Mouse (Mus musculus): ENCODE measurements around the gene Apol7a.
"Not testable (repeated sequence)": the region's sequence is repeated elsewhere in the genome, so short reads cannot be mapped to it uniquely, and the experiment has no call there.

Gene Apol7a

DNA sequence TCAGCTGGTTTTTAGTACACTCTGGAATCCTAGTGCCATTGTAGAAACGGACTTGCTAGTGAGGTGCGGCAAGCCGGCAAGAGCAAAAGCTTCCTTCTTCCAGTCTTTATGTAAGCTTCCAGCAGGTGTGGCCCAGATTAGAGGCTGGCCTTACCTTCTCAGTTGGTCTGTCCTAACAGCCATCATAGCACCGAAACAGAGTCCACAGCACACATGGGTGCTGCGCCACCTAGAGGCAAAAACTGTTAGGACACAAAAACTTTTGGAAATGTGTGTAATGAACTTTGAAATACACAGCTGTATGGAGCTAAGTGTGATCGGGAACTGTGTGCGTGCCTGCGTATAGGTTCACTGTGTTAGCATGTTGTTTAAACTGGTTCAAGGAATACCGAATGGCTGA lies at the start of gene Apol7a:
TSS of gene Apol7a (minus strand) at position 84 of the 400 bp plus-strand sequence.
- DNase-seq (ENCODE audit: inconsistent ontology term), result not testable (repeated sequence)

DNA sequence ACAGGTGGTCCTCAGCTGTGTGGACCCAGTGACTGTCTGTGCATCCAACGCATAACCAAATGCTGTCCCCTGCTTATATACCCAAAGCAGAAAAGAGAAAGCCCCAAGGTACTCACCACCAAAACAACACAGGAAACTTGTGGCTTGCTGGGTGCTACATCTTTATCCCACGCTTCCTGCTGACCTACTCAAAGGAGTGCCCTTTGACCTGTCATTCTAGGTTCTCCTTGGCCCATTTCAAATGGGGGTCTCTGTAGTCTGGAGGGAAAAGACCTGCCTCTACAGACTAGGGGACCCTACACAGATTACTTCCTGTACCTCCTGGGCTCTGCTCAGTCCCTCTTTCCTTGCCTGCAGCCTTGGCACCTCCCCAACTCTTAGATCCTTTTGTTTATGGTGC lies 48.5 kb upstream of the Apol7a start, which contains the start of gene Apol7b:
TSS of gene Apol7b (minus strand) at position 101 of the 400 bp plus-strand sequence.
- not testable (repeated sequence) for DNase-seq (ENCODE audit: inconsistent ontology term)

DNA sequence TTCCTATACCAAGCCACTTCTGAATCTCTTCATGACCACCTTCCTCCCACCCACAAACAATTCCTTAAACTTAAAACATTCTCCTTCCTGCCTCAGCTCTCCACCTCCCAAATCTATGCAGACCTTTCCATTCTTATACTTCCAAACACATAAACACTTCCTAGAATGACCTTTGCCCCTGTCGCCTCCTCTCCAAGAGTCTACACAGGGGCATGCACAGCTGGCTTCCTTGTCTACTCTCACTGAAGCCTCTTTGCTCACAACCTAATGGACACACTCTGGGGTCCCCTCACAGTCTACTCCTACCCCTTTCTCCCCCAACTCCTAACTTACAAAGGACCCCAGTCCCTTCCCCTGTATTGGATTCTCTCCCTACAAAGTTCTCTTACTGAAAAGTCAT lies 46.8 kb upstream of the Apol7a start:
- DNase-seq (ENCODE audit: inconsistent ontology term), result not testable (repeated sequence)

DNA sequence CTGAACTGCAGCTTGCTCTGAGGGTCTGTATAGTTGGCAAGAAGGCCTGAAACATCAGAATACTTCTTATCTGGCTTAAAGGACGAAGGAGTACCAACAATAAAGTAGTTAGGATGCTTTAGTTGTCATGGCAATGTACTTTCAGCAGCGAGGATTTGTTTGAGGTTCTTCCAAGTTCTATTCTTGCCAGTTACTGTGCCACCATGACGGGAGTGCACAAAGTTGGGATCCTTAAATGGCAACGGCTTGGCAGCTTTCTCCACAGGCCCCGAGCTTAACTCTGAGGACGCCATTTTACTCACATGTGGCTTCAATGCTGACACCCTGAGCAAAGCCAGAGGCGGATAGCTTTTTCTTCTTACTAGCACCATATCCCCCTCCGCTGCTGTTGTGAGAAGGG lies 45.8 kb upstream of the Apol7a start:
- not testable (repeated sequence) for DNase-seq (ENCODE audit: inconsistent ontology term)

DNA sequence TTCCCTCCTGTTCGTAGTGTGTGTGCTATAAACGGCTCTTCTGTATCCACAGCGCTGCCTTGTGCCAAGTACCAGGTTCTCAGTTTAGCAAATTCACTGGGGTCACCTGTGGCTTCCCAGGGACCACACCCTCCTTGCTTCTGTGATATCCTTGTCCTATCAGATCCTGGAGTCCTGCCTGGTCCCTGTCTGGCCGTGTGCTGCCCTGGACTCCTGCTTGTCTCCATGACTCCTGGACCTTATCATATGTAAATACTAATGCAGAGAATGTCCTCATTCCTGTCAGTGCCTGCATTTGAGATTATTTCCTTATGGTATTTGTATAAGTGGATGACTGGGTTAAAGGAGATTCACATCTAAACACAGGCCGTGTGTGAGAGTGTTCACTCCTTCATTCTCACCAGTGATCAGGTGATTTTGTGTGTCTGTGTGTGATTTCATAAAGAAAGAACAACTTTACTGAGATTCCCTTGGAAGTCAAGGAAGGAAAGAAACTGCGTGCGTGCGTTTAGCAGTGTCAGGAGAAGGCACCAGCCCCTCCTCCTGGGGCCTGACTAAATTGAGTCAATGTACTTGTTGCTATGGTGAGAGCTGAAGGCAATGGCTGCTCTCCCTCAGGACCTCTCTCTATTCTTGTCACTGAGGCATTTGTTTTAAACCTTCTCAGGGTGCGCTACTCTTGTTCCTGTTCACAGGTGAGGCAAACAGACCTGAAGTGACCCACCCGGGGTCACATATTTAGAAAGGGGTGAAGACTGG lies 30.0 kb upstream of the Apol7a start:
- not testable (repeated sequence) for DNase-seq (ENCODE audit: inconsistent ontology term)

DNA sequence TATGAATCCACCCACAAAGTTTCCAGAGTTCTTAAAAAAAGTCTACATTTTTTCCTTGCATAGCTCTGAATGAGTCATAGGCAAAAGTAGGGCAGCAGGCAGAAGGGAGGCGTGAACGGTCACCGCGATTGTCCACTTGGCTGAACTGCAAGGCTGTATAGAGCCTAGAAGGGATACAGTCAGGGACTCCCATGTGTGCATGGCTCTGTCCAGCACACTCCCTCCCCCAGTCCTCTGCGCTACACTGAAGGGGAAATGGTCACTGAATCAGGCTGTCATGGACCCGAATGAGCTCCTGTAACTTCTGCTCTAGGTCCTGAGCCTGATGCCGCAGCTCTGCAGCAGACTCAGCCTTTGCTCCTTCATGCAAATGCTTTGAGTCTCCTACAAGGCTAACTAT lies 24.0 kb upstream of the Apol7a start:
- peak; percentile 47 for DNase-seq (ENCODE audit: inconsistent ontology term)

DNA sequence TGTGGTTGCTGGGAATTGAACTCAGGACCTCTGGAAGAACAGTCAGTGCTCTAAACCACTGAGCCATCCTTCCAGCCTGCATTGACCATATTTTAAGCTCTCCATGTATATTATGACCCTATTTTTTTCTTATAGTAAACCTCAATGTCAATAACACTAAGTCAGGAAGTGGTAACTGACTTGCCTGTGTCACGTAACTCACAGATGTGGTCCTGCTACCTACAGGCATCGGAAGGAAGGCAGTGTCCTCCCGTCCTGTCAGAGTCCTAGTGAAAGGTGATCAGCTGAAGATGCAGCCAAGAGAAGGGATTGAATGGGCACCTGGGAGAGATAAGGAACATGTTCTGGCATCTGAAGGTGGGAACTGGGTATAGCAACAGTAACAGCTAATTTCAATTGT lies 20.7 kb upstream of the Apol7a start:
- not testable (repeated sequence) for DNase-seq (ENCODE audit: inconsistent ontology term)

DNA sequence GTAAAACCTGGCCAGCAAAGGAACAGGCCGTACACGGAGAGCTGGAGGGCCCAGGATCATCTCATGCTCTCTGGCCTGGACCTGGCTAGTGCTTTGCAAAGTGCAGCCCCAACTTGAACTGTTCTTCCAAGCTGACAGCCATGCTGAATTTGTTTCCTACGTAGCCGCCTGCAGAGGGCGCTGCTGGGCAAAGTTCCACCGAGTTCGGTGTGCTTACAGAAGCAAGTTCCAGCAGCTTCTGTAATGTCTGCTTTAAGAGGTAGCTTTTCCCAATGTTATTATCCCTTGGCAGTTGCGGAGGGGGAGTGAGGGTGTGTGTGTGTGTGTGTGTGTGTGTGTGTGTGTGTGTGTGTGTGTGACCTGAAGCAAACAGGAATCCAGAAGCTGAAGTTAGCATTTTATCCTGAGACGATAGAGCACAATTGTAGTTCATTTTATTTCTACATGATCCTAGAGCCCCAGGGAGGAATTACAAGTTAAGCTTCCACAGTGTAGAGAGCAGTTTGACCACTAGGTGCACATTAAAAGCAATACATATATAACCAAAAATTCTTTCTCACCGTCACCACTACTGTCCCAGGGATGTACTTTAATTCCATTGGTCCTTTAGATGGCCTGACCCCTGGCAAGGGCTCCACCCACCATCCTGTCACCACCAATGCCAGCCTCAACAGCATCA lies 17.9 kb upstream of the Apol7a start:
- DNase-seq (ENCODE audit: inconsistent ontology term), result not testable (repeated sequence)

DNA sequence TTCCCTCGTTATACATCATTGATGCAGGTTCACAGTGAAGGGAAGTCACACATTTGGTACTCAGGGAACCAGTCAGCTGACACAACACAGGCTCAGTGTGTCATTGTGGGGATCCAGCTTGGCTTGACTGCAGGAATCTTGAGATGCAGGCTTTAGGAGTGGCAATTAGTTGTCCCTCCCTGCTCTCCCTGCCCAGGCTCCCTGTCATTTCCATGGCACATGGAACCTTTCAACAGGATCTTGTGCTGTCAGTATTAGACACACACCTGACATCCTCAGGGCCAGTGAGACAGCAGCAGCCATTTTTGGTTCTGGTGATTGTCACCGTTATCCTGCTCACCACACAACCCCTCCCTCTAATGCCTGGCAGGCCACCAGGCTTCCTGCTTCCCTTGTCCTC lies 16.7 kb upstream of the Apol7a start:
- DNase-seq (ENCODE audit: inconsistent ontology term), result not testable (repeated sequence)

DNA sequence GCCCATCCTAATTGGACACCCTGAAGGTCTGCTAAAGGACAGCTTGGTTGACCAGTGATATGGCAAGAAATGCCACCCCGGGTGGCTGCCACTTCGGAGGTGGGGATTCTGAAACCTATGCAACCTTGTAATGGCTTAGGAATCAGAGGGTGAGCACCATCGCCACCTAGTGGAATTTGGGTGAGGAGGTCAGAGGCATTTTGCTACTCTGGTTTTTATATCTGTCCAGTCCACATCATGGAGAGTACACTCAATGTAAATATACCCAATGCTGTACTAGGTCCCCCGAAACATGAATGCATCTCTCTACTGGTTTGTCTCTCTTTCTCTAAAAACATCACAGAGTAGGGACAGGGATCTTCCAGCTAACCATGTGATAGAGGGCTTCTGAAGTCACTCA lies 13.8 kb upstream of the Apol7a start:
- not testable (repeated sequence) for DNase-seq (ENCODE audit: inconsistent ontology term)

DNA sequence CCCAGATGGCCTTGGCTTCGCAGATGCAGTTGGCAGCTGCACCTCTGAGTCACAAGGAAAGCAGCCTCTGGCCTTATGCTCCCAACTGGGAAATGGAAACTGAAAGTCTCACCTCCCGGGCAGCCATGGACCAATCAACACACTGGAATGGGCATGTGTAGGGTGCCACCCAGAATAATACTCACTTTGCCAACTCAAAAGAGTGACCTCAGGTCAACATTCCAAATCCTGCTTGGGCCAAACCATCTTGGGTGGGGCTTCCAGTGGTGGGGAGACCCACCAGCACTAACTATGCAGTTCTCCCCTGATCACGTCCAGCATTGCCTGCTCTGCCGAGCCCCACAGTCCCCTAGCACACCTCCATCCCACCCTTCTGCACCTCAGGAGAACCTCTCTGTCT lies 12.1 kb upstream of the Apol7a start, which contains the start of gene Apol9a:
TSS of gene Apol9a (minus strand) at position 101 of the 400 bp plus-strand sequence.
- not testable (repeated sequence) for DNase-seq (ENCODE audit: inconsistent ontology term)

DNA sequence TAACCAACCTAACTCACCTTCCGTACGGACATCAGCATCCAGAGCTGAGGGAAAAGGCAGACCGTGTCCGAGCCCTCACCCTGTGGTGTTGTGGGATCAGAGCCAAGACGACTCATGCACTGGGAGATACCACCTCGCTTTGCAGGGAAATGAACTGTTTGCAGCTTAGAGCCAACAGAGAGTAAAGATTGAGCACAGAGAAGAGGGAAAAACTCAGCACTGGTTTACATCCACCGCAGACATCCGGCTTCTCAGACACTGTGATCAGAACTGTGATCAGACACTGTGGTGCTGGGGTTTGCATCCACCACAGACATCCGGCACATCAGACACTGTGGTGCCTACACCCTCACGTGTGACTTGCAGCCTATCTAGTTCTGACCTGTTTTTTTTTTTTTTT lies 7.5 kb upstream of the Apol7a start:
- peak; percentile 44 for DNase-seq (ENCODE audit: inconsistent ontology term)

DNA sequence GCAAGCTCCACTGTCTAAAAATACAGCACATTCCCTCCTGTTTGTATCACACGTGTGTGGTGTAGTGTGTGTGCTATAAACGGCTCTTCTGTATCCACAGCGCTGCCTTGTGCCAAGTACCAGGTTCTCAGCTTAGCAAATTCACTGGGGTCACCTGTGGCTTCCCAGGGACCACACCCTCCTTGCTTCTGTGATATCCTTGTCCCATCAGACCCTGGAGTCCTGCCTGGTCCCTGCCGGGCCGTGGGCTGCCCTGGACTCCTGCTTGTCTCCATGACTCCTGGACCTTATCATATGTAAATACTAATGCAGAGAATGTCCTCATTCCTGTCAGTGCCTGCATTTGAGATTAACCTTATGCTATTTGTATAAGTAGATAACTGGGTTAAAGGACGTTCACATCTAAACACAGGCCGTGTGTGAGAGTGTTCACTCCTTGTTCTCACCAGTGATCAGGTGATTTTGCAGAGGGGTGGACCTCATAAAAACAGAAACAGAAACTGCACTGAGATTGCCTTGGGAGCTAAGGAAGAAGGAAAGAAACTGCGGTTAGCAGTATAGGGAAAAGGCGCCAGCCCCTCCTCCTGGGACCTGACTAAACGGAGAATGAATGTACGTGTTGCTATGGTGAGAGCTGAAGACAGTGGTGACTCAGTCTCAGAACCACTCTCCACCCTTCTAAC lies 1.3 kb downstream of the Apol7a start:
- not testable (repeated sequence) for DNase-seq (ENCODE audit: inconsistent ontology term)

DNA sequence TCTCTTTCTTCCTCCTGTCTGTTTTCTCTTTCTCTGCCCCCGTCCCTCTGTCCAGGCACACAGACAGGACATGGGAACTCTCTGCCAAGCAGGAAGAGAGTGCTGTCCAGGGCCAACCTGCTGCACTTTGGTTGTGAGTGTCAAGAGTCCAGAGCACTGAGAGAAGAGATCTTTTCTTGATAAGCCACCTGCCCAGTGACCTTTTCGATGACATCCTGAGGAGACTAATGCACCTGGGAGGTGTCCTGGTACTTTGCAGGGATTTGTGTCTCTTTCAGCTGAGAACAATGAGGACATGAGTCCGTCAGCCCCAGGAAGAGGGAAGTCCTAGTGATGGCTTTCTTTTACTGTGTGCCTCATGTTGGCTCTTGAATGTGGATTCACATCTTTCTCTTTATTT lies 5.1 kb downstream of the Apol7a start:
- DNase-seq (ENCODE audit: inconsistent ontology term), result not testable (repeated sequence)

DNA sequence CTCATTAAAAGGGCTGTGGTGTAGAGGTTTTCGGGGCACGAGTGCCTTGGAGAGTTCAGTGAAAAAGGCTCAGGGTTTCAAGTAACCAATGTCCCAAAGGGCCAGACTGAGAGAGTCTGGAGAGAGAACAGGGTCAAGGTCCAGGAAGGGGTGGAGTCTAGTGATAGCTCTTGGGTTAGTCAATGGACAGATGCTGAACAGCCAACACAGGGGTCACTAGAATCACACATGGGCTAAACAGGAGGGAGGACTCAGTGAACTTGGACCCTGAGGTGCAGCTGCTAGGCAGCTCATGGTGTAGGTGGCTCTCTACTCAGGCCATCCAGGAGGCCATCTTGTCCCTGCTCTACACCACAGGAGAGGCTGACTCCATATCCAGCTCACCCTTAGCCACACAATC lies 11.4 kb downstream of the Apol7a start:
- DNase-seq (ENCODE audit: inconsistent ontology term), result no peak

DNA sequence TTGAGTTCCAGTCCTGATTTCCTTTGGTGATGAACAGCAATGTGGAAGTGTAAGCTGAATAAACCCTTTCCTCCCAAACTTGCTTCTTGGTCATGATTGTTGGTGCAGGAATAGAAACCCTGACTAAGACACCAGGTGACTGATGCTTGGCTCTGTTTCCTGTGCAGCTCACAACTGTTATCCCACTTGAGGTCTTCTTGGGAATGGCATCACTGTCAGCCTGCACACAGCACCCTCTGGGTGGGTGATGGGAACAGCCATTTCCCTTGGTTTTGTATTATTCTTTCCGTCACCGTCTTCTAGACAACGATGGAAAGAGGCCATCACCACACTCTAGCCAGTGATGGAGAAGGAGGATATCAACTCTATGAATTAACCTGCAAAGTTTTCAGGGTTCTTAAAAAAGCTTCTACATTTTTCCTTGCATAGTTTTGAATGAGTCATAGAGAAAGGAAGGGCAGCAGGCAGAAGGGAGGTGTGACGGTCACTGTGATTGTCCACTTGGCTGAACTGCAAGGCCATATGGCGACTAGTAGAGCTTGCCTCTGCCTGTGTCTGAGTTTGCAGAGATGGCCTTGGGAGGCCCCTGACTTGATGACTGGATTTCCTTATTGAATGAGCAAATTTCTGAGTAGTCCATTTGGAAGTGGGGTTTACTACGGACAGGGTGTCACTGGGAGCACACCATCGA lies 14.4 kb downstream of the Apol7a start:
- peak; percentile 7 for DNase-seq (ENCODE audit: inconsistent ontology term)

DNA sequence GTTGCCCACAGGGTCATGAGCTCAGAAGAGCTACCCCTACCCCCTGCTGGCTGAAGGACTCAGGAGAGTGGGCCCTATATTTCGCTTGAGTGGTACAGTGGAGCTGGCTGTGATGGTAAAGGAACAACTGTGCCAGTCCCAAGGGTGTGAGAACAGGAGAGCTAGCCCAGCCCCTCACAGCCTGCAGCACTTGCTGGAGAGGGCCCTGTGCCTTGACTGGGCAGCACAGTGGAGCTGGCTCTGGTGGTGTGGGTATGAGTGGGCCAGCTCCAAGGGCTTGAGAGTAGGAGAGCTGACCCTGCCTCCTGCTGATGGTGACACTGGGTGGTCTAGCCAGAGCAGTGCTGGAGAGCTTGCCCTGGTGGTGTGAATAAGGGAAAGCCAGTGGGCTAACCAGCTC lies 16.0 kb downstream of the Apol7a start:
- DNase-seq (ENCODE audit: inconsistent ontology term), result no peak

DNA sequence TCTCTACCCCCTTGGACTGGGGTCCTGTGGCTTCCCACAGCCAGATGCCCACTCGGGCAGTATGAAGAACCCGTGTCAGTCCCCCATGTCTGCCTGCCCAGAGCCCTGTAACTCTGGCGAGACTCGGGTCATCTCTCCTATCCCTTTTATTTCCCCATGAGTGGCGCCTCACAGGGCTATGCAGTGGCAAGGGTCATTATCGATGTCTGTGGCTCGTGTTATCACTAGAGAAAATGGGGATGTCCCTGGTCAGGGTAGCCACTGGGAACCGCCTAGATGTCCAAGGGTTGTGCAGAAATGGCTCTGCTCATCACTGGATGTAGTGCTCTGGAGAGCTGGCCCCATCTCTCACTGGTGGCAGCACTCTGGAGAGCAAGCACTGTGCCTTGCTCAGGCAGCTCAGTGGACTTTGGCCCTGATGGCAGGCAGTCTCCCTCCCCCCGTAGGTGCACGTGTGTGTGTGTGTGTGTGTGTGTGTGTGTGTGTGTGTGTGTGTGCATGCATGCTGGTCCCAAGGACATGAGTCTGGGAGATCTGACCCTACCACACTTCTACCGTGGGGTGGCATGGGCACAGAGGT lies 16.5 kb downstream of the Apol7a start:
- DNase-seq (ENCODE audit: inconsistent ontology term), result no peak

DNA sequence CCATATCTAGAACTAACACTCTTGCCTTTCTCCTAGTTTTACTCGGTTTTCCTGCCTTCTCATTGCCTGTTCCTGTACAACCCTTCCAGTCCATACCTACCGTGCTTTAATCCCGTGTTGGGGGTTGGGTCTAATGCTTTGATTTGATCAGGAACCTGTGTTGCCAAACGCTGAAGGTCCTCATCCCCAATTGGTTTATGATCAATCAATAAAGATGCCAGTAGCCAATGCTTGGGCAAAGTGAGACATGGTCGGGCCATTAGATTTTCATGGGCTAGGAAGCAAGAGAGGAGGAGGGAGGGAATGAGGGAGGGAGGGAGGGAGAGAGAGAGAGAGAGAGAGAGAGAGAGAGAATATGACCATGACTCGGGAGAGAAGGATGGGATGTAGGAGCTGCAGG lies 17.4 kb downstream of the Apol7a start:
- no peak for DNase-seq (ENCODE audit: inconsistent ontology term)

DNA sequence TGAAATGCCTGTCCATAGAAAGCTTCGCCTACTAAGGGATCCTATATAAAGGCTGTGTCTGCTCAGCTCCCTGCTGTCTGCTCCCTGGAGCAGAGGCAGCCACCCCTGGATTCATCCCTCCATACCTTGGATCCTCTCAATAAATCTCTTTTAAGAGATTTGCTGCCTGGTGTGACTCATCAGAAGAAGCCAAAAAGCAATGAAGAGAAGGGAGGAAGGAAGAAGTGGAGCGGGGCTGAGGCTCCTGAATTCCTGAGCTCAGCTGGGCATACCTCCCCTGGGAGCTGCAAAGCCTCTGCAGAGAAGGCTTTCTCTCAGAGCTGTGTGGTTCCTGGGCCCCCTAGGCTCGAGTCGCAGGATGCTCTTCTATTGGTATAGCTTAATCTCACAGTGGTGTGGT lies 19.0 kb downstream of the Apol7a start:
- DNase-seq (ENCODE audit: inconsistent ontology term), result no peak

DNA sequence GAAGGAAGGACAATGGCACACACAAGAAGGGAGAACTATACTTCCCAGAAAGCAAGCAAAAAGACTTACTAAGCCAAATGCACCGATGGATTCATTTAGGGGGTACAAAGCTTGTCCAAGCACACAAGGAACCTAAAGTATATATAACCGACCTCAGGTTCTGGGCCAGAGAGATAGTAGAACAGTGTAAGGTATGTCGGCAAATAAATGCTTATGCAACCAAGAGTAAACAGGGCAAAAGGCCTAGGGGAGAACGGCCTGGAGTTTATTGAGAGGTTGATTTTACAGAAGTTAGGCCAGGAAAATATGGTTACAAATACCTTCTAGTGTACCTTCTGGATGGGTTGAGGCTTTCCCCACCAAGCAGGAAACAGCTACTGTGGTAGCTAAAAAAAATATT lies 21.5 kb downstream of the Apol7a start:
- DNase-seq (ENCODE audit: inconsistent ontology term), result no peak

All from Muller cell, postnatal 12 days (primary cell).